Mouse (Mus musculus): ENCODE results near the gene Otop1. TPM values are rescaled to one million over a fixed set of nuclear protein-coding genes. Genes with fewer than 3 reads are reported as not detected.

Otop1 gene
- under 1 TPM in 1 of 2 experiments, not detected in 1; 0.53 TPM for polyA plus RNA-seq (2017; shearing (Covaris generic))

GRCm38 (mm10) chr5:38275771-38276170, at the start of gene Otop1:
TSS of gene Otop1 (plus strand) at chr5:38275972.

GRCm38 (mm10) chr5:38260107-38260682, 15.6 kb upstream of the Otop1 start, which contains the start of gene Tmem128:
TSS of gene Tmem128 (plus strand) at chr5:38260185.

GRCm38 (mm10) chr5:38318966-38319786, 43.4 kb downstream of the Otop1 start, which contains the start of gene Drd5:
TSS of gene Drd5 (plus strand) at chr5:38319367.

Other genes starting within 250 kb of the Otop1 start
- 10 to 100 TPM; 37.8 to 38.4 TPM for gene Stx18, start 237.2 kb upstream of the Otop1 start, polyA plus RNA-seq (2017; shearing (Covaris generic))
- gene Nsg1, start 116.1 kb upstream of the Otop1 start, polyA plus RNA-seq (2017; shearing (Covaris generic)) = 1 to 10 TPM in 1 of 2 experiments, under 1 TPM in 1; 0.18 to 1.4 TPM
- gene Zbtb49, start 55.5 kb upstream of the Otop1 start, polyA plus RNA-seq (2017; shearing (Covaris generic)) = 10 to 100 TPM; 16.5 to 28.7 TPM
- gene Lyar, start 55.5 kb upstream of the Otop1 start, polyA plus RNA-seq (2017; shearing (Covaris generic)) = 10 to 100 TPM; 41.7 to 45.3 TPM
- gene Tmem128, start 15.8 kb upstream of the Otop1 start, polyA plus RNA-seq (2017; shearing (Covaris generic)) = 100 to 1,000 TPM in 1 of 2 experiments, 10 to 100 TPM in 1; 96.5 to 118 TPM
- under 1 TPM; 0.06 to 0.49 TPM for gene Drd5, start 43.4 kb downstream of the Otop1 start, polyA plus RNA-seq (2017; shearing (Covaris generic))
- gene Slc2a9, start 227.2 kb downstream of the Otop1 start, polyA plus RNA-seq (2017; shearing (Covaris generic)) = 10 to 100 TPM; 10.5 to 19.2 TPM